Mouse (Mus musculus) cerebellum, adult 11 months (tissue): Measurements from ENCODE around the gene Rnf34.
A peak's percentile ranks its signal among the peaks of the same experiment; 100 is the strongest.

Experiments used
- DNase-seq: peaks from one replicate; pipeline ENCODE4 v3.0.0; 2022

The Rnf34 gene

GRCm38 (mm10) chr5:122849521-122850318 lies at the start of gene Rnf34:
Gene Rnf34 (plus strand): TSS chr5:122850048.
- peak; percentile 98 for DNase-seq

- DNase-seq = peak; percentile 71
Measured at GRCm38 (mm10) chr5:122800345-122801010, 49.4 kb upstream of the Rnf34 start.

- DNase-seq = no peak
Measured at GRCm38 (mm10) chr5:122801684-122802083, 48.2 kb upstream of the Rnf34 start.

GRCm38 (mm10) chr5:122802706-122803105 lies 47.1 kb upstream of the Rnf34 start:
- no peak for DNase-seq

- no peak for DNase-seq
Measured at GRCm38 (mm10) chr5:122805503-122805902, 44.3 kb upstream of the Rnf34 start.

- peak; percentile 53 for DNase-seq
Measured at GRCm38 (mm10) chr5:122811364-122812079, 38.3 kb upstream of the Rnf34 start.

GRCm38 (mm10) chr5:122812699-122813098 lies 37.1 kb upstream of the Rnf34 start:
- DNase-seq = no peak

GRCm38 (mm10) chr5:122820777-122821523 lies 28.9 kb upstream of the Rnf34 start, which contains the start of gene Anapc5:
Gene Anapc5 (minus strand): TSS chr5:122821339.
- DNase-seq = peak; percentile 91

GRCm38 (mm10) chr5:122821524-122821885 lies 28.3 kb upstream of the Rnf34 start:
- no peak for DNase-seq

GRCm38 (mm10) chr5:122822441-122822840 lies 27.4 kb upstream of the Rnf34 start:
- DNase-seq = no peak

- no peak for DNase-seq
Measured at GRCm38 (mm10) chr5:122823976-122824375, 25.9 kb upstream of the Rnf34 start.

GRCm38 (mm10) chr5:122824450-122824849 lies 25.4 kb upstream of the Rnf34 start:
- DNase-seq = no peak

- DNase-seq = no peak
Measured at GRCm38 (mm10) chr5:122825099-122825498, 24.7 kb upstream of the Rnf34 start.

GRCm38 (mm10) chr5:122832536-122832935 lies 17.3 kb upstream of the Rnf34 start:
- no peak for DNase-seq

- DNase-seq = no peak
Measured at GRCm38 (mm10) chr5:122832996-122833395, 16.9 kb upstream of the Rnf34 start.

GRCm38 (mm10) chr5:122841126-122841525 lies 8.7 kb upstream of the Rnf34 start:
- no peak for DNase-seq

- DNase-seq = no peak
Measured at GRCm38 (mm10) chr5:122843799-122844198, 6.0 kb upstream of the Rnf34 start.

- no peak for DNase-seq
Measured at GRCm38 (mm10) chr5:122850319-122851002, 613 bp downstream of the Rnf34 start.

GRCm38 (mm10) chr5:122852611-122853010 lies 2.8 kb downstream of the Rnf34 start:
- DNase-seq = no peak

- DNase-seq = no peak
Measured at GRCm38 (mm10) chr5:122855858-122856257, 6.0 kb downstream of the Rnf34 start.

GRCm38 (mm10) chr5:122863053-122863452 lies 13.2 kb downstream of the Rnf34 start:
- DNase-seq = no peak

GRCm38 (mm10) chr5:122872626-122873025 lies 22.8 kb downstream of the Rnf34 start:
- DNase-seq = no peak
